Mouse (Mus musculus): Measurements from ENCODE around the gene Adcy7.

The Adcy7 gene

DNA sequence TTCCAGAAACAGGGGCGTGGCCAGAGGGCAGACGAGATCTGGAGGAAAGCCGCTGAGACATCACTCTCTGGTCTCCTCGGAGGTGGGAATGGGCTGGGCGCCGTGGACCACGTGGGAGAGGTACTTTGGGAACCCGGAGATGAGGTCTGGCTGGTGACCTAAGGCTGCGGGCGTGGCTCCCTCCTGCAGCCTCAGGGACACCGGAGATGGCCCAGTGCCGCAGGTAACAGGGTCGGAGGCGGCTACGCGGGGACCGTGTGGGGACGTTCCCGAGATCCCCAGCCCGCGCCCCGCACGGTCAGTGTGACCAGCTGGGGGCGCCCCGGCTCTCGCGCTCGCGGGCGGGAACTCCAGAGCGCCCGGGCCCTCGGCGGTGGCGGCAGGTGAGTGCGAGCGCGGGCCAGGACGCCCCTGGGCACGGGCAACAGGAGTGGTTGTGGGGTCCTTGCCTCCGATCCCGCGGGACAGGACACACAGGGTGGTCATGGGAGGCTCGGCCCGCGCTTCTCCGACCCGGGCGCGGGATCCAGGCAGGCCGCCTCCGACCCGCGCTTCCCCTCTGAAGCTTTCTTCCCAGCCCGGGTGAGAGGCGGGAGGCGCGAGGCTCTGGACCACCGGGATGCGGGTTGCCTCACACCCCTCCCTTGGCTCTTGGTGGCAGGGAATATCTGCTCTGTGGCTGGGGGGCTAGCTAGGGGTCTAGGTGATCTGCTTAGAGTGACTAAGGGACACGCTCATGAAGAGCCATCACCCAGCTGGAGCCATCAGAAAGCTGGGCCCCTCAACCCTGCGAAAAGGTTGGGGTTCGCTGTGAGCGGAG is at the start of gene Adcy7:
TSS of gene Adcy7 (plus strand) at position 173 of the 820 bp plus-strand sequence.
- no peak for DNase-seq (ENCODE audit: low spot score)

DNA sequence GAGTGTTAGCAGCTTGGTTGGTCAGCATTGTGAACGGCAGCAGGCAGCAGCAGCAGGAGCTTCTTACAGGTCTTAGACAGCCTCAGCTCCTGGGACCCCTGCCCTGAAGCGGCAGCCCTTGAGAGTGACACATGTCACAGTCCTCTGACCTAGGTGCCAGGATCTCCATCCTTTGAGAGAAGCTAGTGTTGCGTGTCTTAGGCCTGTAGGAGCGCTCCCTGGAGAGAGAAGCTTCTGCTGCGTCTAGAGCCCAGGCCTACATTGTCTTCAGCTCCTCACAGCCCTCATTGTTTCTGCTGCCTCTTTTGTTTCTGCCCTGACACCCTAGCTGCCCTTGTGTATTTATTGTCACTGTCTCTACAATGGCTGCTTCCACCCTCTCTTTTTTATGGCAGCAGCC is 46.8 kb upstream of the Adcy7 start:
- no peak for DNase-seq (ENCODE audit: low spot score)

DNA sequence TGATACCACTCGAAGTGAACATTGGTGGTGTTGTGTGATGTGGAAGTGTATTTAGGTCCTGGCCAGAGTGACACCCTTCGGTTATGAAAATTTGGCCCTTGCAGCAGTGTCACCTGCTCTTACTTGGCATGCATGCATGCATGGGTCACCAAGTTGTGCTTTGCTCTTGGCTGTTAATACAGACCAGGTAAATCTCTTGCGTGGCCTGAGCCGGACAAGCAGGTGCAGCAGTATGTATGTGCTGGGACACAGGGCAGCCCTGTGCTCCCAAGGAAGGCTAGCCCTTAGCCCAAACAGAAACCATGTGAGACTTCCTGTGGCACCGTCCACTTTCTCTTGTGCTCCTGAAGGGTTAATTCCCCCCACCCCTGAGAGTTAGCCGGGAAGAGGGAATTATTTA is 44.4 kb upstream of the Adcy7 start:
- DNase-seq (ENCODE audit: low spot score), result no peak

DNA sequence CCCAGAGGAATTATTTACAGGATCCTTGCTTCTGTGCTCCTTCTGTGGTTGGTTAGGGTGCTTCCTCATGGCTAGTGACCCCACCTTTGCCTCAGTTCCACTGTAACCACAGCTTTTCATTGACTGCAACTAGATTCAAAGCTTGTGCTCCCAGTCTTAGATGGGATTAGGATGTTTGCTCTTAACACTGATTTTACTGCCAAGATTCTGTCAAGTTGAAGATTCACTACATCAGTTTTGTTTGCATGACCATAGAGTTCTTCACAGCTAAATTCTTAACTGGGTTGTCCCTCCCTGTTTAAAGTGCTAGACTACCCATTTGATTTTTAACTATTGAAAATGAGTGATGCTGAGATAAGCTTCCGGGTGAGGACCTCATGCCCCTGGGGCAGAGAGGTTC is 43.9 kb upstream of the Adcy7 start:
- DNase-seq (ENCODE audit: low spot score), result no peak

DNA sequence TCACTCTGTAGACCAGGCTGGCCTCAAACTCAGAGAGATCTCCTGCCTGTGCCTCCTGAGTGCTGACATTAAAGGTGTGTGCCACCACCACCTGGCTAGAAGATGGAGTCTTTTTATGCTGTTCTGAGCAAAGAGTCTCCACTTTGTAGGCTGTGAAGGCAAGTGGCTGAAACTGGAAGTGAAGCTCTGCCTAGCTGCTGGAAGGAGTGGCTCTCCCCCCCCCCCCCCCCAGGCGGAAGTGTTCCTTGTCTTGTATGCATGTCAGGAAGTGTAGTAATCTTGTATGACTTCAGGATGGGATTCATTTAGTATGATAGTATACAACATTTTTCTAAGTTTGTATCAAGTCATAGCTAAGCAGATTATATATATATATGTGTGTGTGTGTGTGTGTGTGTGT is 43.4 kb upstream of the Adcy7 start:
- DNase-seq (ENCODE audit: low spot score), result no peak

DNA sequence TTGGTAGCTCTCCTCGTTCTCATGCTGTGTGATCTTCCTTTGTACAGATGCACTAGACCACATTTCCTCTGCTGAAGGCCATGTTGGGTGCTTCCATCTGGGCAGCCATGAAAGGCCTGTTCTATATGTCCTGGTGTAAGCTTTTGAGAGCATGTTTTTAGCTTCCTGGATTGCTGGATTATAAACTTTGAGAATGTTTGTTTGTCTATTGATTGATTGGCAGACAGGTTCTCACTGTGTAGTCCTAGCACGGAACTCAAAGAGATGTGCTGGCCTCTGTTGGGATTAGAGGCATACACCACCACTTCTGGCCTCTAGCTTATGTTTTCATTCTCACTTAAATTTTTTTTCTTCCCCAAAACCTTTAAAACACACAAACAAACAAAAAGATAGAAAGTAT is 35.5 kb upstream of the Adcy7 start:
- DNase-seq (ENCODE audit: low spot score), result no peak

DNA sequence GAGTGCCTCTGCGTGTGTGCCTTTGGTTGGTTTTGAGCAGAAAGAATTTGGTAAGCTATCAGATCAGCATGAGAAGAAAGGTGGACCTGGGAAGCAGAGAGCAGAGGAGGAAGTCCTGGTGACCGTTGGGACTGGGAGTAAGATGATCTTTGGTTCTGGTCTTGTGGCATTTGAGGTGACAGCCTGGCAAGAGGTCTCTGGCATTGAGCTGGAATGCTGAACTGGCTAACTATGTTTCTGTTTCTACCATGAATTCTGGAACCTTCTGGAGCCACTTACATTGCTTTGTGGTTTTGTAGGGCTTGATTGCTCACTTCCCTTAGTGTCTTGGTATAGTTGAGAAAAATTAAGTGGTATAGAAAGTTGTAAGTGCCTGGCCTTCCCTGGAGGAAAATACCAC is 34.6 kb upstream of the Adcy7 start:
- DNase-seq (ENCODE audit: low spot score), result no peak

DNA sequence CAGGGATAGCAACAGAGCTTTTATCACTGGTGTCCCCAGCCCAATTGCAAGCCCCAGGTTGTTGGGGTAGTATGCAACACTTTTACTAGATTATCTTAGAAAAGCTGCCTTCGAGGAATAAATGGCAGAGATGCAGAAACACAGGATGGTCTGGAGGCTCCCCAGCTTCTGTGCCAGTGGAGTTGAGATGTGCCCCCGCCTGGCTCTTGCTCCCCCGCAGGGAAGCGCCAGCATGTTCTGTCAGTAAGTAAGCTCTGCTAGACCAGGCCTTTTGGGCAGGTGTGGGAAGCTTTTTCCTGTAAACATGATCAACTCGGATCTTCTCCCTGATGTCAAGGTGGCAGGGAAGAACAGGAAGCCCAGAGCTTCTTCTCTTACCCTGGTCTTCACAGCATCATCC is 32.9 kb upstream of the Adcy7 start:
- DNase-seq (ENCODE audit: low spot score), result no peak

DNA sequence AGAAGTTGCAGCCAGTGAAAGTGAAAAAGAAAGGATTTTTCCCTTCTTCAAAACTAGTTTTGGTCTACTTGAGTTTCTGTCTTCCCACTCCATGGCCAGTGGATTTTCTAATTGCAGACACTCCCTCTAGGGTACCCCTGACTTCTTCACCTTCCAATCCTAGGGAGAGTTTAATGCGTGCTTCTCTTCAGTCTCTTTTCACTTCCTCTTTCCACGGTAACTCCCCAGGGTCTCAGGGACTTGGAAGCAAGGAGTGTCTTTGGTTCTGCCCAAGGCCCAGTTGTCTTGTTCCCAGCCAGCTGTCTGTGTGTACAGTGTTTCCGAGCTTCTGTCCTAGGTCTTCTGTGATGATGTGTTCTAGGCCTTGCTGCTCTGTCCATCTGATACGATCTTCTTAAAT is 30.3 kb upstream of the Adcy7 start:
- no peak for DNase-seq (ENCODE audit: low spot score)

DNA sequence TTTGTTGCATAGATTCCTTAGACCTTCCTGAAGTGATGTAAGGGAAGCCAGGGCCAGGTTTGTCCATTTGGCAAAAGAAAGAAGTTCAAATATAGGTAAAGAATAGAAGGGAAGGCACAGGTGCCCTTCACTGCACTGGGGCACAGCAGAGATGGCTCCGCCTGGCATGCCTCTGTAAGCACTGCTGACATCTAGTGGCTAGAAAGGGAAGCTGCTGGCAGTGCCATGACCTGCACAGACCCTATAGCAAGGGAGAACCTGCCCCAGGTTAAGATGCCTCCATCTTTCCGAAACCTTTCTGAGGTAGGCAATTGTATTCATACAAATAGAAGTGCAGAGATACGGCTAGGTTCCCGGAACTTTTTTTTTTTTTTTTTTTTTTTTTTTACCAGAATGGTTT is 27.9 kb upstream of the Adcy7 start:
- DNase-seq (ENCODE audit: low spot score), result no peak

DNA sequence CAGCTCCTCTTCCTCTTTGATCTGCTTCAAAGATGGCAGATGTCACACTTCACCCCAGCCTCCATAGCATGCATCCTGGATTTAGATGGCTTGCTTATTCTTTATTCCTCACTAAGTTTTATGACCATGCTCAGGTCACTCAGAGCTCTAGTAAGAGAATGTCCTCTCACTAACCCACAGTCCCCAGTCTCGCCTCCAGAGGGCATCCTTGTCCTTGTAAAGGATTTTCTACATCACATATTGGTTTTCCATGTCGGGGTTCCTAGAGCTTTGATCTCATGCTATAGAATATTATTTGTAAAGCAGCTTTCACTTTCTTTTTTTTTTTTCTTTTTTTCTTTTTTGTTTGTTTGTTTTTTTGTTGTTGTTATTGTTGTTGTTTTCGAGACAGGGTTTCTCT is 19.4 kb upstream of the Adcy7 start:
- no peak for DNase-seq (ENCODE audit: low spot score)

DNA sequence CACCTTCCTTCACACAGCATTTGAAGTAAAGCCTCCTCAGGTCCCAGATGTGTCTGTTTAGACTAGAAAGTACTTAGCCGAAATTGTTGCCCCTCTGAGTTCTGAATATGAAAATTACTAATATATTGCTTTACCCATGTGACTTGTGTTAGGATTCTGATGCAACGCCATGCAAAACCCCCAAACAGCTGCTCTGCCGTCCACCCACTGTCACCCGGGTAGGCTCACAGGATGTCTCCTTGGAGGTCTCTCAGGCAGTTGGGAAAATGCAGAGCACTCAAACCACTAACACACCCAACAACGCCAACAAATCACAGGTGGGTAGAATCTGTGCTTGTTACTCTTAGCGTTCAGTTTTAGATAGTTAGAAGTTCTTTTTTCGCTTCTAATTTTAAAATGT is 17.2 kb upstream of the Adcy7 start:
- DNase-seq (ENCODE audit: low spot score), result no peak

DNA sequence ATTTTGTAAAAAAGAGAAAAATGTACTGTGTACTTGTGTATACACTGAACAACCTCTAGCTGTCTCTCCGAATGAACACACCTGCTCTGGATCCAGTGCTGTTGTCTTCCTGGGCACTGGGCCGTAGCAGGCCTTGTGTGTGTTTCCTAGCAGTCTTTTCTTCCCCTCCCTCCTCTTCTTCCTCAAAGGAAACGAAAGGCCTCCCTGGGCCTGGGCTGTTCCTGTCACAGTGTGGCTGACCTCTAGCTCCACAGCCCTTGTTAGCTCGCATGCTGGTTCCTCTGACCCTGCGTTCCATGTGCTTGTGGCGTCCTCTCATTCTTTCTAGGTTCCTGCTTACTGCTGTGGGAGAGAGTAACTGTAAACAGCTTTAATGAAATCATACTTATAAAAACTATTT is 14.2 kb upstream of the Adcy7 start:
- no peak for DNase-seq (ENCODE audit: low spot score)

DNA sequence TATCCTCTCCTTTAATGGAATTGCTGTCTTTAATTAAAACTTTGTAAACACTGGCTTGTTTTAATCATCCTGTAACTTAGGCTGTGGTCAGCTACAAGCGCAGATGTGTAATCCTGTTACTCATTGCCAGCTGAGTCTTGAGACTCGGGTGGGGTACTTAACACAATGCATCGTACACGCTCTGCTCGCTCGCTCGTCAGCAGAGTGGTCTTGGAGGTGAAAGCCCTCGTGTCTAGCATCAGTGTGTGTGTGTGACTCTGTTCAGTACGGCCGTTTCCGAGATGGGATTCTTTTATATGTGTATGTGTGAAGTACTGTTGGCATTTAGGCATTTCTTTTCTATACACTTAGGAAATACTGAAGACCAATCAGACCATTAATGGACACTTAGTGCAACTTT is 13.7 kb upstream of the Adcy7 start:
- DNase-seq (ENCODE audit: low spot score), result no peak

DNA sequence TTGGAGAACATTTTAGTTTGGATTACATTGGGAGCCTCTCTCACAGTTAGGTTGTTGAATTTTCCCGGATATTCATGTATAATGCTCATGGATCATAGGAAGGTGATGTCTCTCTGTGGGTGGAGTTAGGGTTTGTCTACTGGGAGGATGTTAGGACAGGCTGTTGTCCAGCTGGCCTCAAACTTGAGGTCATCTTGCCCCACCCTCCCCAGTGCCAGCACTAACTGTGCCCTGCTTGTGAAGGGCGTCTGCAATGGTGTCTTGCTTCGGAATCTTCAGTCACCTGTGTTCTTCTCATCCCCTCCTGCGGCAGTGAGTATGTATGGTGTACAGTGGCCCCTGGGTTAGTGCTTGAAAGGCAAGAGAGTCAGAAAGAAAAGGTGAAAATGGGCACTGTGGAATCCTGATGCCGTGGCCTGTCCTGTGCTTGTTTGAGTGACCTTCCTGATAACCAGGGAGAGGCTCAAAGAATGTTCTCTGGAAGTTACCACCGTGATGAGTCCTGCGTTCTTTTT is 11.7 kb upstream of the Adcy7 start:
- no peak for DNase-seq (ENCODE audit: low spot score)

DNA sequence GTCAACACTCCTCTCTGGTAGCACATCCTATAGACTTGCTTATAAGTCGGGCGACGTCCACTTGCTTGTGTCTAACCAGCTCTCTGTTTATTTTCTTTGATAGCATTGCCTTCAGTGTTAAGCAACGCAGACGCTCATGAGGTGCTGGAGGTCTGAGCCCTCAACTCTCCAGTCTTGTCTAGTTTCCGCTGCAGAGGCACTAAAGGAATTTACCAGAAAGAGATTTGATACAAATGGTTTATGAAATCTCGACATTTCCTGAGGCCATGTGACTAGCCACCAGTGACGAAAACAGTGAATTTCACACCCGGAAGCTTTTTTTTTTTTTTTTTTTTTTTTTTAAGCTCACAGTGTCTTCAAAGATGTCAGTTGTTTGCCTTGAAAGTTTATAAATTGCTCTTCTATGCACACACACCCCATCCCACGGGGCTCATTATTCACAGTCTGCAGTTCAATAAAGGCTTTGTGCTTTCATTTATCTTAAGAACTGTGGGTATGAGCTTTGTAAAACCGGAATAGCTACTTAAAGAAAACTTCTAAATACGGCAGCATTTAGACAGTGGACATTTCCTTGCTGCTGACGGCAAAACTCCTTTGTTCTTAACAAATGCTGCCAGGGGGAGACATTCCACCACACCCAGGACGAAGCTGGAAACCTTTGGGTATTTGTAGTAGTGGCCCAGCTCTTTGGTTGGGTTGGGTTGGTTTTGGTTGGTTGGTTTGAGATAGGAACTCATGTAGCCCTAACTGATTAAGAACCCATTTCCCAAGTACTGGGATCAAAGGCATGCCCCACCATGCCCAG is 9.2 kb upstream of the Adcy7 start:
- no peak for DNase-seq (ENCODE audit: low spot score)

DNA sequence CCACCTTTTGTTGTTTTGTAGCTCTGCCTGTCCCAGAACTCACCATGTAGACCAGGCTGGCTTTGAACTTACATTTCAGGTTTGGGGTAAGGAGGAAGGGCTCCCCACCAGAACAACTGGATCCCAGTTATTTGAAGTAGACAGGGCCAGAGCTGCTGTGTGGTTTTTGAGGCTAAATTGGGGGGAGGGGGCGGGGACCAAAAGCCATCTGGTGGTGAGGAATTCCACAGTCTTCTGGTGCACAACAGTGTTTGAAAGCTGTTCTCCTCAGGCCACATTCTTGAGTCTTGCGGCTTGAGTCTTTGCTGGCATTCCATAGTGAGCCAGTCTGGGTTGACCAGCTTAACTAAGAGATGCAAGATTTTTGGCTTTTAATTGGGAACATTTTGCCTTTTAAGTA is 6.7 kb upstream of the Adcy7 start:
- DNase-seq (ENCODE audit: low spot score), result no peak

DNA sequence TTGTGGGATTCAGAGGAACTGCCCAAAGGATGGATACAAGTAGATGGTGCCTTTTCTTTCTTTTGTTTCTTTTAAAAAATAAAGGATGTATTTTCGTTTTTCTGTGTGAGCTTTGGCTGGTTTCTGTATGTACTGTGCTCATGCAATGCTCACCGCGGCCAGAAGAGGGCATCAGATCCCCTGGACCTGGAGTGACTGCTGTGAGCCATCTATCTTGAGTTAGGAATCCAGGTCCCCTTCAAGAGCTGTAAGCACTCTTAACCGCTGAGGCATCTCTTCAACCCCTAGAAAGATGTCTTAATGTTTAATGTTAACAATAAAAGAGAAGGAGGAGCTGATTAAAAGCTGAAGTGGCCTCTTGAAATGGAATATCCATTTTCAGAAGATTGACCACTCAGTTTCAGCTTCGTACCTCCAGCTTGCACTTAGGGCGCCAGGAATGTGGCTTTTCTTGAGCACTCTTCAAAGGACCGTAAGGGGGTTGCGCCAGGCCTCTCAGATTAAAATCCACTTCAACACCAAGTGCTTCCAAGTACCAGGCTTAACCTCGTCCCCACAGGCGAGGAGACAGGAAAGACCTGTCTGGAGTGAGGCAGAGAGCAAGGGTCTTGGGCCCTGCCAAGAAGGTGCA is 5.9 kb upstream of the Adcy7 start:
- DNase-seq (ENCODE audit: low spot score), result peak; percentile 74

DNA sequence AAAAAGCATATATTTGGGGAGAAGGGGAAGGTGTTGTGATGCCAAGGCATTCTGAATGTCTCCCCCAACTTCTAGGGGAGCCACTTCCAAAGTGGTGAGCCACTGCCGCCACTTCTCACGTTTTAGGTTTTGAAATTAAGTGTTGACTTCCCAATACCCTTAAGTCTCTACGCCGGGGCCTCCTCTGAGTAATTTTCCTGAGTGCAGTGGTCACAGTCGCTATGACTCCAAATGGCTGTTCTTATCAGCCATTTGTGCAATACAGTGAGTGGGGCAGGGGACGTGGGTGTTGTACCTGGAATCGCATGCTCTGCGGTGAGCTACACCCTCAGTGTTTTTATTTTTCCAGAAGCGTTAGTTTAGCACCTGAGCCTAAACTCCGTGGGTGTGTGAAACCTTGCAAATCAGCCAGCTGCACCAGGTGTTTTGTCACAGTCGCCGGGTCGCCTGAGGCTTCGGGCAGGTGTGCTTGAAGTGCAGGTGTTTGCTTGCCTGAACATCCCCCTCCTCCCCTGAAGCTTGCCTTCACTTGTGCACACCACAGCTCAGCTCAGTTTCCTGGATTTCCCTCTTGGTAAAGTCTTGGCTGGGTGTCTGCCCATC is 5.3 kb upstream of the Adcy7 start:
- DNase-seq (ENCODE audit: low spot score), result no peak

DNA sequence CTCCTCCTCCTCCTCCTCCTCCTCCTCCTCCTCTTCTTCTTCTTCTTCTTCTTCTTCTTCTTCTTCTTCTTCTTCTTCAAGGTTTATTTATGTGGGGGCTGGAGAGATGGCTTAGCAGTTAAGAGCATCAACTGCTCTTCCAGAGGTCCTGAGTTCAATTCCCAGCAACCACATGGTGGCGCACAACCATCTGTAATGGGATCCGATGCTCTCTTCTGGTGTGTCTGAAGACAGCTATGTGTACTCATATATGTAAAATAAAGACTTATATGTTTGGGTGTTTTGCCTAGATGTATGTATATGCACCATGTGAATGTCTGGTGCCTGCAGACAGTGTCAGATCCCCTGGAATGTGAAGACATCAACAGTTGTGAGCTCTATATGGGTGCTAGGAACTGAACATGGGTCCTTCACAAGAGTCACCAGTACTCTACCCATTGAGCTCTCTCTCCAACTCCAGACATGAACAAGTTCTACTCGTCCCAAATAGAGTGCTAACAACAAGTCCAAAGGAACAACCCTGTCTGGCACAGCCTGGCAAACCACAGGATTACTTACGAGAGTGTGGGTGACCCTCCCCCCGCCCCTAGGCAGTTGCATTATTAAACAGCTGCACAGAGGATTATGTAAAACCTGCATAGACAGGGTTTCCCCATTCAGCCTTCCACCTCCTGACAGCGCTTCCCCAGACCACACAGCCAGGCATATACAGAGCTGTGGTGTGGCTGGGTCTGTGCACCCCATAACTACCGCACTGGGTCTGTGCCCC is 2.9 kb upstream of the Adcy7 start:
- no peak for DNase-seq (ENCODE audit: low spot score)

DNA sequence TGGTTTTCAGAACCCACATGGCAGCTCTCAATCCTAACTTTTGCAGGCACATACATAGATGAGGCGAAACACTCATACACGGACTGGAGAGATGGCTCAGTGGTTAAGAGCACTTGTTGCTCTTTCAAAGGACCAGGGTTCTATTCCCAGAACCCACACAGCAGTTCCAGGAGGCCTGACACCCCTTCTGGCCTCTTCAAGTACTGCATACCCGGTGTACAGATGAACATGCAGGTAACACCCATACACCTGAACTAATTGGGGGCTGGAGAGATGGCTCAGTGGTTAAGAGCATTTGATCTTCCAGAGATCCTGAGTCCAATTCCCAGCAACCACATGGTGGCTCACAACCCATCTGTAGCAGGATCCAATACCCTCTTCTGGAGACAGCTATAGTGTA is 2.1 kb upstream of the Adcy7 start:
- no peak for DNase-seq (ENCODE audit: low spot score)

DNA sequence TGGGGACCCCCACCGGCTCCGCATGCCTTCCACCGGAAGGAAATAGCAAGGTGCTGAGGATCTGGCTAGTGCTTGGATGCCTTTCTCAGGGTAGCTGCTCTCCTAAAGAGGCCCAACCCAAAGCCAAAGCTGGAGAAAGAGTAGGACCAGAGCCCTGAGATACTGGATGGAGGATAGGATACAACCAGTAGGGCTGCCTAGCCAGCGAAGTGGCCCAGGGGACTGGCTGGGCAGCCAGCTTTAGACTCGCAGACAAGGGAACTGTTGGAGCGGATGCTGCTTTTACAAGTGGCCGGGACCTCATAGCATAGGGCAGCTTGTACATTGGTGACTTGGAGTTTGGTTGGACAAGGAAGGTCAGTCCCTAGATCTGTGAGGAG is 838 bp downstream of the Adcy7 start:
- no peak for DNase-seq (ENCODE audit: low spot score)

All from ovary, postnatal 10 days (tissue).